Mouse (Mus musculus): ENCODE data around the gene Smim24.

The Smim24 gene

DNA sequence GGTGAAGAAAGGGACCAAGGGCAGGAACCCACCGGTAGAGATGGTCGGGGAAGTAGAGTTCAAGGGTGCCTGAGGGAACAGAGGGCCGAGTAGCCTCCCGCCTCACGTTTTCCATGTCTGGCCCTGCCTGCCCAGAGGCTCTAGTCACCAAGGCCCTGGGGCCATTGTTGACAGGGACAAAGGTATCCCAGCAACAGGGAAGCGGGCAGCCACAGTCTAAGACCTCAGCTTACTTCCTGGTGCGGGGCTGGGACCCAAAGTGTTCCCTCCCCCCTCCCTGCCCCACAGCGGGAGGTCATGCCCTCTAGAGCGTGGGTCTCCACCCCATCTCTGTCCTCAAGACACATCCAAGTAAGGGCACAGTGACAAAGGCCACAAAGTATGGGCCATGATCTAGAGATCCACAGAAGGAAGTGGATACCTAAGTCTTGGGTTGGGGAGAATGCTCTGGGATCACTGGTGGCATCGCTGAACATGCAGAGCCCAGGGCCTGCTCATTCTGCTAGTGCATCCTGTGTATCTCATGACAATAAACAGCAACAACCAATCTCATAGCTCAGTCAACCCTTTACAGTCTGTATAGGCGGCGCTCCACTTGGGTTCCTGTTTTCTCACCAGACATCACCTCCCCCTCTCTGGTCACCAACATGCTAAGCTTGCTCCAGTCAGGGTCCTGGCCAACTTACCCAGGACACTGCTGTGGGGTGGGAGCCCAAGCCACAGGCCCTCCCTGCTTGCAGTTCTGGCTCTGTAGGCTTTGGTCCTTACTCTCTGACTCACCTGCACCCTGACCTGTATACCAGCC is 27.0 kb upstream of the Smim24 start, which contains the start of gene 4930404N11Rik:
Gene 4930404N11Rik, minus strand, starts transcription at position 145 of the 805 bp plus-strand sequence.
- DNase-seq (ENCODE audit: low read depth, low spot score), result no peak

- DNase-seq (ENCODE audit: low read depth, low spot score), result no peak
Observed at GRCm38 (mm10) chr10:81366477-81367206, 26.2 kb upstream of the Smim24 start.

DNA sequence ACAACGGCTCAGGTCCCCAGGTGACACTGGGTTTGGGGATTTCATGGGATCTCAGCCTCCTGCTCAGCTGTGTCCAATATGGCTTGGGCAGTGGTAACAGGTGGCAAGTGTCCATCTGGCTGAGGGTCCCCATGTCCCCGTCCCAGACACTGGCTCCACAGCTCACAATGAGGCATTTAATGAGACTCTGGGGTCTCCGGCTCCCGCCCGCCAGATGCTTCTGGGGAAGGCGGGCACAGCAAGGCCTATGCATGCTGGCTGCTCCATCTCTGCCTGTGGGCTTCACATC is 25.7 kb upstream of the Smim24 start:
- DNase-seq (ENCODE audit: low read depth, low spot score), result no peak

- no peak for DNase-seq (ENCODE audit: low read depth, low spot score)
Observed at GRCm38 (mm10) chr10:81375322-81375721, 17.5 kb upstream of the Smim24 start.

GRCm38 (mm10) chr10:81376561-81377361 is 16.1 kb upstream of the Smim24 start:
- no peak for DNase-seq (ENCODE audit: low read depth, low spot score)

DNA sequence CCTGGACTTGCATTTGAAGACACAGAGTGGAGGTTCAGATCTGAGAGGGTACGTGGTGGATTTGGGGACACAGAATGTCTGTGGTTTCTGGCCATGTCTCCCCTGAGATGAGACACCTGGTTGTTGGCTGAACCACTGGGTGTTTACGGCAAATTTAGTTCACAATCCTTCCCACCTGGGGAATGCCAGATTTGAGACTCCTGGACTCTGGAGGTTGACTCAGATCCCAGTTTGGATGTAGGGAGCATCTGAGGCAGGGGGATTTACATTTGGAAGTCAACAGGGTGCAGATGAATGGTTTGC is 15.5 kb upstream of the Smim24 start:
- no peak for DNase-seq (ENCODE audit: low read depth, low spot score)

GRCm38 (mm10) chr10:81377793-81378552 is 14.9 kb upstream of the Smim24 start, which contains the start of gene Fzr1:
Fzr1 (minus strand) TSS chr10:81378516.
- no peak for DNase-seq (ENCODE audit: low read depth, low spot score)

DNA sequence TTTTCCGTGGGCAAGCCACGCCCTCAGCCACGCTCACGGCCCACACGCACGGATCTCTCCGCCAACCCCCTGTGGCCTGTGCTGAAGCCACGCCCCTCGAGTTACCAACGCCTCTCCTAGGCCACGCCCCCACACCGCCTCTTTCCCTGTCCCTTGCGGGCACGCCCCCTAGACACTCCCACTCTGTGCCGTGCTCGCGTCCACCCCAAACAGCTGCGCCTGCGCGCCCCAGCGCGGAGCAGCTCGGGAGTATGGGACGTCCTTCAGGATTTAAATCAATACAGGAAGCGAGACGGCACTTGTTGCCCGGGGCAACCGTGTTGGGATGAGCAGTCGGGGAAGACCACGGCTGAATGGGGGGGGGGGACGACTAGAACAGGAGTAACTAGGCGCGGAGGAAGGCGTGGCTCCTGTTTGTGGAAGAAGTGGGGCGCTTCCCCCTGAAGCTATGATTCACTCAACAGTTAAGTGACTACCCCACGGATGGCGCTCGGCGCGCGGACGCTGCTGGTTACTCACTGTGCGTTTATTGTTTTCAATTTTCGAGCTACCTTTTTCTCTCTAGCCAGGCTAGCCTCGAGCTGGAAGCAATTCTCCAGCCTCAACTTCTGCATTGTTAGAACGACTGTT is 14.2 kb upstream of the Smim24 start:
- peak; percentile 100 for DNase-seq (ENCODE audit: low read depth, low spot score)

DNA sequence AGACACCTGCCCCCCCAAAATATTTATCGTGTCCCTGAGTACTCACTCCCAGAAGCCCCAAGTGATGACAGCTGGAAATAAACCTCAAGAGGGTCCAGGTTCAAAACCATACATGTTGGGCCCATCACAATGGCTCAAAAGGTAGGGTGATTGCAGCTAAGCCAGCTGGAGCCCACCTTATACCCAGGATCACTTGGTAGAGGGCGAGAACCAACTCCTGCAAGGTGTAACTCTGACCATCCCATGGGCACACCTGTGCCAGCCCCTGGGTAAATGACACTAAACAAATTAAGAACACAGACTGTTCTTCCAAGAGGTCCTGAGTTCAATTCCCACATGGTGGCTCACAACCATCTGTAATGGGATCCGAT is 13.7 kb upstream of the Smim24 start:
- DNase-seq (ENCODE audit: low read depth, low spot score), result no peak

GRCm38 (mm10) chr10:81379809-81380378 is 13.0 kb upstream of the Smim24 start:
- DNase-seq (ENCODE audit: low read depth, low spot score), result no peak

DNA sequence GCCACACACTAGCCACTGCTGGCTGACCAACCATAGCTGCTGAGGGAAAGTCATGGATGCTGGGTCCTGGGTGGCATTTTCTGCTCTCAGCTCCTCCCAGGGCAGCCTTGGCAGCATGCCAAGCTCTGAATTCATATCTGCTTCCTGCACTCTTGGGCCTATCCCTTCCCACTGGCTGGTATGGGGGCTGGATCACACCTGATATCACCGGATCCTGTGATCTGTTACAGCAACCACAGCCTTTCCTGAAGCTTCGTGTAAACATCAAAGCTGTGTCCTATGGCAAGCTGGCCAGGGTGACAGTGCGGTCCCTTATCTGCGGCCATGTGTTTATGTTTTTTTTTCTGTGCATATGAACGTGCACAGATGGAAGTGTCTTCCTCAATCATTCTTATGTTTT is 10.8 kb upstream of the Smim24 start:
- peak; percentile 65 for DNase-seq (ENCODE audit: low read depth, low spot score)

DNA sequence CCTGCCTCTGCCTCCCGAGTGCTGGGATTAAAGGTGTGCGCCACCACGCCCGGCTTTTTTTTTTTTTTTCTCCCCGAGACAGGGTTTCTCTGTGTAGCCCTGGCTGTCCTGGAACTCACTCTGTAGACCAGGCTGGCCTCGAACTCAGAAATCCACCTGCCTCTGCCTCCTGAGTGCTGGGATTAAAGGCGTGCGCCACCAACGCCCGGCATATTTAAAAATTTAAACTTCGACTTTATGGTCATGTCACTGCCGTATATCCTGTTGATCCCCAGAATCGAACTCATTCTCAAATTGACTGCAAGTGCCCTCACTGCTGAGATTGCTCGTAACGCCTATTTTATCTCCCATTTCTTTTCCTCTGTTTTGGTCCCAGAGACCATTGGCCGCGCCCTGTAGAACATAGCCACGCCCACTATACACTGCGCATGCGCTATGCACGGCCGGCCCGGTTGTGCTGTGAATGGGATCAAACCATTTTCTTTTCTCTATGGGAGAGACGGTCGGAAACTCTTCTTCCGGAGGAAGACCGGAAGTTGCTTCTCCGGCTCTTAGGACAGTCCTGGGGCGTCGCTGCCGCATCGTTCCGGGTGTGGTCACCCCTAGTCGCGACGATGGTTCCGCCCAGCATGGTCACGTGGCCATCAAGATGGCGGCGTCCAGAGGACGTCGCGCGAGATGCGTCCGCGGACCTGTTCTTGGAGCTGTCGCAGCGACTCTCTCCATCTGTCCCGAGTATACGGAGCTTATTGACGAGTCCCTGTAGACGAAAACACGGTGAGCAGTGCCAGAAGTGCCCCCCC is 8.8 kb upstream of the Smim24 start, which contains the start of the genes Dohh and Gm48551:
Gene Dohh, plus strand, starts transcription at position 627 of the 803 bp plus-strand sequence.
Gene Gm48551, plus strand, starts transcription at position 665 of the 803 bp plus-strand sequence.
- DNase-seq (ENCODE audit: low read depth, low spot score), result peak; percentile 99

GRCm38 (mm10) chr10:81384605-81384982 is 8.3 kb upstream of the Smim24 start:
- DNase-seq (ENCODE audit: low read depth, low spot score), result no peak

GRCm38 (mm10) chr10:81385603-81386306 is 7.1 kb upstream of the Smim24 start:
- no peak for DNase-seq (ENCODE audit: low read depth, low spot score)

- no peak for DNase-seq (ENCODE audit: low read depth, low spot score)
Observed at GRCm38 (mm10) chr10:81387716-81388115, 5.1 kb upstream of the Smim24 start.

DNA sequence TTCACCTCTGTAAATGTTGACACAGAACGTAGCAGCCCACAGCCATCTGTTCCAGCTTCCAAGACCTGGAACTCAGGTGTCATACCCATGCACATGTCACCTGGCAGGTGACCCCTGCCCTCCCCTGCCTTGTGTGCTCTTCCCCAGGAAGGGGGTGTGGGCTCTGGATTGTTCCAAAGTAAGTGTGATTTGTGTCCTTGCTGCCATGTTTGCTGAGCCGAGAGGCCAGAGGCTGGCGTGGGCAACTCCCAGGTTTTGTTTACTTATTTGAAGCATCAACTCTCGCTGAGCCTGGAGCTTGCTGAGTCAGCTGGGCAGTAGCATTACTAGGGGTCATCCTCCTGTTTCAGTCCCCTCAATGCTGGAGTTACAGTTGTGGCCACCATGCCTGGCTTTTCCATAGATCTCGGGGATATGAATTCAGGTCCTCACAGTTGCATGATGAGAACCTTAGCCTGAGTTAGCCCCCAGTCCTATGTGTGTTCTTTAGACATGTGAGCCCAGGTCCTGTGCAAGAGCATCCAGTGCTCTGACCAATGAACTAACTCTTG is 4.3 kb upstream of the Smim24 start, which contains the start of gene Gm48552:
Gene Gm48552, plus strand, starts transcription at position 501 of the 551 bp plus-strand sequence.
- no peak for DNase-seq (ENCODE audit: low read depth, low spot score)

DNA sequence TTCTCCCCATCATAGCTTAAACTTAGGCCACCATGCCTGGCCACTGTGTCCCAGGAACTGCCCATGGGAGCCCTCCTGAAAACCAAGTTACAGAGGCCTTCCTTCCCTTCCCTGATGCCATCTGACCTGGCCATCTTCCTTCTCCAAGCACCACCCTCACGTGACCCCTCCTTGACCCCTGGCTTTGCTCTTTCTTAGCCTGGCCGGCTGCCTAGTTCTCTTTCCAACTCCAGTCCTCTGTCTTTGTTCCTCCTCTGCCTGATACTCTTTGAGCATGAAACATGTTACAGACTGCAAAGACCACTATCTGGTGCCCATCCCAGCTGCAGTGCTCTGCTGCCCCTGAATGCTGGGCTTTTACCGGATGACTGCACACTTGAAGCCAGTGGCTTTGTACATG is 3.5 kb upstream of the Smim24 start:
- DNase-seq (ENCODE audit: low read depth, low spot score), result no peak

- DNase-seq (ENCODE audit: low read depth, low spot score), result no peak
Observed at GRCm38 (mm10) chr10:81389801-81390677, 2.8 kb upstream of the Smim24 start.

Measured in skeletal muscle tissue, adult 2 months (tissue).